Mouse (Mus musculus) limb, embryonic 13.5 days (tissue): ENCODE measurements around the gene Mgat3. TPM values are rescaled to one million over a fixed set of nuclear protein-coding genes. Genes with fewer than 3 reads are reported as not detected.
A peak's percentile ranks its signal among the peaks of the same experiment; 100 is the strongest.

Experiments
- ATAC-seq: fragments of 200-750 bp; cut with Nextera tagmentation; 2 replicates; pipeline ENCODE4 v1.8.0; 2017; ENCODE audit warnings: low read depth, moderate number of reproducible peaks, moderate TSS enrichment; ENCODE audit not compliant: low FRiP score
- H3K27ac ChIP-seq: fragments of 300-500 bp; sonication (generic); 2 replicates; pipeline ENCODE4 v1.5.1; 2015; ENCODE audit warnings: inconsistent platforms, mild to moderate bottlenecking, moderate library complexity
- H3K27me3 ChIP-seq: fragments of 300-500 bp; sonication (generic); 2 replicates; pipeline ENCODE4 v1.6.1; 2015; ENCODE audit warnings: mild to moderate bottlenecking, inconsistent platforms
- H3K36me3 ChIP-seq: fragments of 300-500 bp; sonication (generic); 2 replicates; pipeline ENCODE4 v1.6.1; 2015; ENCODE audit warnings: inconsistent platforms, mild to moderate bottlenecking, moderate library complexity
- H3K4me1 ChIP-seq: fragments of 300-500 bp; sonication (generic); 2 replicates; pipeline ENCODE4 v1.6.1; 2015; ENCODE audit warnings: inconsistent platforms
- H3K4me2 ChIP-seq: fragments of 300-500 bp; sonication (generic); replicated peaks from 2 replicates; pipeline ENCODE4 v1.6.1; 2015; ENCODE audit warnings: inconsistent platforms, mild to moderate bottlenecking, moderate library complexity
- H3K4me3 ChIP-seq: fragments of 300-500 bp; sonication (generic); 2 replicates; pipeline ENCODE4 v1.5.1; 2015; ENCODE audit warnings: moderate library complexity, mild to moderate bottlenecking, inconsistent platforms
- H3K9ac ChIP-seq: fragments of 300-500 bp; sonication (generic); 2 replicates; pipeline ENCODE4 v1.6.1; 2015; ENCODE audit warnings: mild to moderate bottlenecking, inconsistent platforms
- H3K9me3 ChIP-seq: fragments of 300-500 bp; sonication (generic); 2 replicates; pipeline ENCODE4 v1.6.1; 2016; ENCODE audit warnings: inconsistent platforms
- WGBS: fragments of 180-500 bp; shearing (Covaris S2); methylation state at CpG from one replicate; pipeline ENCODE4 v1.1.7; 2015; 5-methylcytosine and 5-hydroxymethylcytosine counted together
- polyA plus RNA-seq: library from polyadenylated mRNA; unstranded; fragments of >200 nt; fragmentation: Nextera tagmentation; extraction: Ambion mirVana; gene quantifications from 2 replicates; pipeline ENCODE4 v1.2.1, GENCODE M21; 2015

Mgat3 gene
- polyA plus RNA-seq, 1 experiment from 2014 or later, result 6.1 TPM

- H3K9me3 ChIP-seq, result no peaks in the 10 kb centered on the region
- ATAC-seq, result no peak
- no peaks in the 10 kb centered on the region for H3K27me3 ChIP-seq
- H3K9ac ChIP-seq, result 0 out of 2 replicates have a peak overlapping the region, but pooled peaks have one; percentile 8
- H3K4me3 ChIP-seq, result no peak overlapping the region
- peaks cover 51% of the 10 kb centered on the region for H3K36me3 ChIP-seq
- H3K4me2 ChIP-seq, result no peak overlapping the region
- H3K27ac ChIP-seq, result no peak overlapping the region
- peaks cover 12% of the 10 kb centered on the region for H3K4me1 ChIP-seq
- WGBS, result 82% methylated on average over 17 of the region's 17 CpGs
These were observed 35.4 kb upstream of the Mgat3 start for GRCm38 (mm10) chr15:80137945-80138791.

- Histone ChIP-seq H3K4me2 (no peak overlapping the region), H3K27me3 (no peaks in the 10 kb centered on the region), H3K27ac (no peak overlapping the region), H3K9ac (no peak overlapping the region), H3K4me3 (no peak overlapping the region), H3K36me3 (peaks cover 66% of the 10 kb centered on the region), H3K9me3 (no peaks in the 10 kb centered on the region), H3K4me1 (no peaks in the 10 kb centered on the region)
- ATAC-seq, result no peak
- 95% methylated on average over 2 of the region's 2 CpGs for WGBS
These were observed 33.2 kb upstream of the Mgat3 start for GRCm38 (mm10) chr15:80140302-80140701.

- H3K27ac ChIP-seq, result no peak overlapping the region
- WGBS, result 97% methylated on average over 3 of the region's 3 CpGs
- H3K4me1 ChIP-seq, result peaks cover 1% of the 10 kb centered on the region; the same call in 1 of the 2 replicates
These were observed 32.6 kb upstream of the Mgat3 start for GRCm38 (mm10) chr15:80140878-80141277.

GRCm38 (mm10) chr15:80142130-80142529, 31.4 kb upstream of the Mgat3 start:
- Histone ChIP-seq H3K4me1 (peaks cover 9% of the 10 kb centered on the region), H3K4me3 (no peak overlapping the region), H3K36me3 (peaks cover 62% of the 10 kb centered on the region), H3K9ac (no peak overlapping the region), H3K27ac (no peak overlapping the region), H3K4me2 (no peak overlapping the region), H3K27me3 (no peaks in the 10 kb centered on the region), H3K9me3 (no peaks in the 10 kb centered on the region)
- 97% methylated on average over 3 of the region's 3 CpGs for WGBS
- no peak for ATAC-seq

More at GRCm38 (mm10) chr15:80140878-80141277, 32.6 kb upstream of the Mgat3 start:
- Histone ChIP-seq H3K4me2 (no peak overlapping the region), H3K9ac (no peak overlapping the region), H3K4me3 (no peak overlapping the region), H3K27me3 (no peaks in the 10 kb centered on the region), H3K36me3 (peaks cover 72% of the 10 kb centered on the region), H3K9me3 (no peaks in the 10 kb centered on the region)
- ATAC-seq, result no peak

GRCm38 (mm10) chr15:80143760-80144159, 29.8 kb upstream of the Mgat3 start:
- Histone ChIP-seq H3K4me1 (peaks cover 15% of the 10 kb centered on the region), H3K27ac (no peak overlapping the region), H3K36me3 (peaks cover 63% of the 10 kb centered on the region), H3K9me3 (no peaks in the 10 kb centered on the region), H3K4me2 (no peak overlapping the region), H3K27me3 (no peaks in the 10 kb centered on the region), H3K4me3 (no peak overlapping the region), H3K9ac (no peak overlapping the region)
- no peak for ATAC-seq
- 91% methylated on average over 6 of the region's 6 CpGs for WGBS

- Histone ChIP-seq H3K36me3 (peaks cover 73% of the 10 kb centered on the region), H3K27me3 (no peaks in the 10 kb centered on the region), H3K4me3 (no peak overlapping the region), H3K27ac (no peak overlapping the region), H3K4me2 (no peak overlapping the region), H3K9me3 (no peaks in the 10 kb centered on the region), H3K4me1 (peaks cover 15% of the 10 kb centered on the region), H3K9ac (no peak overlapping the region)
- WGBS, result 91% methylated on average over 5 of the region's 5 CpGs
- ATAC-seq, result no peak
These were observed 28.1 kb upstream of the Mgat3 start for GRCm38 (mm10) chr15:80145397-80145796.

GRCm38 (mm10) chr15:80146153-80146552, 27.4 kb upstream of the Mgat3 start:
- WGBS, result 58% methylated on average over 6 of the region's 6 CpGs
- peaks cover 74% of the 10 kb centered on the region for H3K36me3 ChIP-seq
- H3K4me1 ChIP-seq, result peaks cover 15% of the 10 kb centered on the region
- ATAC-seq, result no peak
- H3K9ac ChIP-seq, result no peak overlapping the region
- no peaks in the 10 kb centered on the region for H3K27me3 ChIP-seq
- H3K4me3 ChIP-seq, result no peak overlapping the region
- no peaks in the 10 kb centered on the region for H3K9me3 ChIP-seq
- no peak overlapping the region; the same call in 1 of the 2 replicates for H3K27ac ChIP-seq
- H3K4me2 ChIP-seq, result no peak overlapping the region

- Histone ChIP-seq H3K36me3 (peaks cover 73% of the 10 kb centered on the region), H3K4me3 (no peak overlapping the region), H3K27ac (no peak overlapping the region), H3K4me1 (peaks cover 15% of the 10 kb centered on the region), H3K9me3 (no peaks in the 10 kb centered on the region), H3K4me2 (no peak overlapping the region), H3K27me3 (no peaks in the 10 kb centered on the region), H3K9ac (peak overlapping the region; percentile 19; the same call in 1 of the 2 replicates)
- WGBS, result 91% methylated on average over 14 of the region's 14 CpGs
- ATAC-seq, result no peak
These were observed 26.4 kb upstream of the Mgat3 start for GRCm38 (mm10) chr15:80147090-80147489.

GRCm38 (mm10) chr15:80147511-80147910, 26.0 kb upstream of the Mgat3 start:
- H3K27me3 ChIP-seq, result no peaks in the 10 kb centered on the region
- H3K9me3 ChIP-seq, result no peaks in the 10 kb centered on the region
- no peak overlapping the region for H3K4me3 ChIP-seq
- H3K4me1 ChIP-seq, result peaks cover 15% of the 10 kb centered on the region
- no peak overlapping the region for H3K4me2 ChIP-seq
- no peak overlapping the region for H3K27ac ChIP-seq
- peaks cover 73% of the 10 kb centered on the region for H3K36me3 ChIP-seq
- peak overlapping the region; percentile 19; the same call in 1 of the 2 replicates for H3K9ac ChIP-seq
- no peak for ATAC-seq
- 87% methylated on average over 5 of the region's 5 CpGs for WGBS

- 84% methylated on average over 8 of the region's 8 CpGs for WGBS
- H3K27me3 ChIP-seq, result no peaks in the 10 kb centered on the region
- H3K4me1 ChIP-seq, result peaks cover 15% of the 10 kb centered on the region
- no peak for ATAC-seq
- H3K4me3 ChIP-seq, result no peak overlapping the region
- no peak overlapping the region for H3K27ac ChIP-seq
- H3K36me3 ChIP-seq, result peaks cover 75% of the 10 kb centered on the region
- no peaks in the 10 kb centered on the region for H3K9me3 ChIP-seq
- H3K9ac ChIP-seq, result 0 out of 2 replicates have a peak overlapping the region, but pooled peaks have one; percentile 39
- no peak overlapping the region for H3K4me2 ChIP-seq
These were observed 25.0 kb upstream of the Mgat3 start for GRCm38 (mm10) chr15:80148565-80148964.

- Histone ChIP-seq H3K4me3 (no peak overlapping the region), H3K36me3 (peaks cover 75% of the 10 kb centered on the region), H3K4me1 (peaks cover 15% of the 10 kb centered on the region), H3K27ac (no peak overlapping the region), H3K4me2 (no peak overlapping the region), H3K27me3 (no peaks in the 10 kb centered on the region), H3K9ac (no peak overlapping the region), H3K9me3 (no peaks in the 10 kb centered on the region)
- no peak for ATAC-seq
- 86% methylated on average over 7 of the region's 7 CpGs for WGBS
These were observed 24.0 kb upstream of the Mgat3 start for GRCm38 (mm10) chr15:80149517-80149916.

- Histone ChIP-seq H3K27ac (no peak overlapping the region), H3K9me3 (no peaks in the 10 kb centered on the region), H3K4me2 (no peak overlapping the region), H3K36me3 (peaks cover 95% of the 10 kb centered on the region), H3K9ac (no peak overlapping the region), H3K27me3 (no peaks in the 10 kb centered on the region), H3K4me3 (no peak overlapping the region), H3K4me1 (peaks cover under 1% of the 10 kb centered on the region; the same call in 1 of the 2 replicates)
- 90% methylated on average over 10 of the region's 10 CpGs for WGBS
- ATAC-seq, result no peak
These were observed 20.9 kb upstream of the Mgat3 start for GRCm38 (mm10) chr15:80152663-80153062.
